Mouse (Mus musculus) erythroid progenitor cell, adult 5-6 weeks (primary cell): ENCODE results near the gene Dctpp1. TPM values are rescaled to one million over a fixed set of nuclear protein-coding genes. Genes with fewer than 3 reads are reported as not detected.

Source experiments
- ATAC-seq: replicated peaks from 2 replicates; pipeline ENCODE4 v1.8.0; 2016; ENCODE audit warnings: moderate number of reproducible peaks, mild to moderate bottlenecking, moderate TSS enrichment, inconsistent platforms; ENCODE audit not compliant: poor library complexity, low FRiP score, severe bottlenecking
- total RNA-seq, 2 experiments: library from RNA; stranded (forward) in 1 of 2; stranded (reverse) in 1 of 2; fragments of 150-400 nt in 1 of 2; fragments of 186-747, 209-891 nt in 1 of 2; gene quantifications; 2 replicates each; pipeline versions ENCODE4 v1.2.3 to v1.2.4; 2015 to 2017; ENCODE audit warnings: low replicate concordance in 2 of 2

The Dctpp1 gene
- total RNA-seq, 2 experiments from 2014 or later, result 11.1 to 12.2 TPM

DNA sequence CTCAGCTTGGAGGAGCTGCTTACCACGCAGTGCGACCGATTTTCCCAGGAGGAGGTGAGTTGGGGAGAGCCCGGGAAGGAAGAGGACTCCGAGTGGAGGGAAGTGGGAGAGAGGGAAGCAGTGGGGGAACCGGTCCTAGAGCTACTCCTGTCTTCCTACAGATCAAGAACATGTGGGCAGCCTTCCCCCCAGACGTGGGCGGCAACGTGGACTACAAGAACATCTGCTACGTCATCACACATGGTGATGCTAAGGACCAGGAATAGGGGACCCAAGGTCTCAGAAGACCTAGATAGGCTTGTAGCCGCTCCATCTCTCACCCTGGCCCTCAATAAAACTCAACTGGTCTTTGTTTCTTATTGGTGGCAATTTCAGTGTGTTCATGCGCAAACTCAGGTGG lies 46.6 kb downstream of the Dctpp1 start:
- ATAC-seq, result no peak

DNA sequence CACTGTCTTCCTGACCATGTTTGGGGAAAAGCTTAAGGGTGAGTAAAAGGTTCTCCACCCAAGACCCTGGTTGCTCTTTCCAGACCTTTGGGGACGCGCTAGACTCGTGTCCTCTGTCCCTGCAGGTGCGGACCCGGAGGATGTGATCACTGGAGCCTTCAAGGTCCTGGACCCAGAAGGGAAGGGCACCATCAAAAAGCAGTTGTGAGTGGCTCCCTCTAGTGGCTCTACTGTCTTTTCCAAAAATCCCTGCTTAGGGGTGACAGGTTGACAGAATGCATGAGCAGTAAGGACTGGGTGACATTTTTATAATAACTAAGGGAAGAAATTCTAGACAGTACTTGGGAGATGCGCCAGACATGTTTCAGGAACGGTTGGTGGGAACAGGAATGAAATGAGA lies 47.0 kb downstream of the Dctpp1 start:
- ATAC-seq, result no peak

DNA sequence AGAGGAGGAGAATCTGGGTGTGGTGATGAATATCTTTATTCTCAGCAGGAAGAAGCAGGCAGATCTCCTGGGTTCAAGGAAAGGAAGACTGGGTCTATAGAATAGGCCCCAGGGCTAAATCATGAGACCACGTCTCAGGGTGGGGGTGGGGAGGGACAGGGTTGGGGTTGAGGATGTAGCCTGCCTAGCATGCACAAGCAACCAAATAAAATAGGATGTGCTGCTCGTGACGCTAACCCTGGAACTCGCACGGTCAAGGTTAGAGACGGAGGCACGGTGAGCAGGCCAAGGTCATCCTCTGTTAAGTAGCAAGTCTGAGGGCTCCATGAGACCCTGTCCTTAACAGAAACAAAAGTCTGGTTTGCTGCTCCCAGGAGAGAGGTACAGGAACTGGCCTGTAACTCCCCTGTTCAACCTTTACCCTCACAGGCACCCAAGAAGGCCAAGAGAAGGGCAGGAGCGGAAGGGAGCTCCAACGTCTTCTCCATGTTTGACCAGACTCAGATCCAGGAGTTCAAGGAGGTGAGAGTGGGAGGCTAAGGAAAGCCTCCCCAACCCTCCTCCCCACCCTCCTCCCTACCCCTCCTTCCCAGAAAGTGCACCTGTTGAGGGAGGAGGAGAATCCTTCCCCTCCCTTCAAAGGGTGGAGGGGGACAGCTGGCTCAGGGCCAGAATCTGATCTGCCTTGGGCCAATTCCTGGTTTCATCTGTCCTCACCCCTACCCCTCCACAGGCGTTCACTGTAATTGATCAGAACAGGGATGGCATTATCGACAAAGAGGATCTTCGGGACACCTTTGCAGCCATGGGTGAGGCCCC lies 47.9 kb downstream of the Dctpp1 start:
- ATAC-seq, result no peak

DNA sequence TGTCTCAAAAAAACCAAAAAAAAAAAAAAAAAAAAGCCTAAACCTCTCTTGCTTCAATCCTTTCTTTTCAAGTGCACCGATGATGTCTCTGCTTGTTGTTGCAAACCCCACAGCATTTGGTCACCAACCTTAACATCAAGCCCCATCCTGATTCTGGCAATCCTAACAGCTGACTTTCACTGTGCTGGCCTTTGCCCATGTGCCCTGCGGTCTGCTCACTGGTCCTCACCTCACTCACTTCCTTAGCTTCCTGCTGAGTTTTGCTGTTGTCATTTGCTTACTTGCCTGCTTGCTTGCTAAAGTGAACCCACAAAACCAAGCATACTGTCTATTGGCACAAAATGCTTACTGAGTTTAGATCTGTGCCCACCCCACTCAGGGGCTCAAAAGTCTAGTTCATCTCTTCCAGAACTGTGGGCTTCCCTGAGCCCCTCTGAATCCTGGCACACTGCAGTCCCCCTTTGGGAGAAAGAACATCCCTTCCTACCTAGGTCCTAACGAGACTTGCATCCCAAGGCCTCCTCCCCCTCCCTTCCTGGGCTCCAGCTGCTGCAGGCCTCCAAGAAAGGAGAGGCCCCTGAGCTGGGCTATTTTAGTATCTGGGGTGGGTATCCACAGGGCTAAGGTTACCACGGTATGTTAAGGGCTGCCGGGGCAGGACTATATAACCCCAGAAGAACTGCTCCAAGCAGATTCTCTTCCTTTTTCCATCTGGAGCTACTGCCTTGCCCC lies 49.3 kb downstream of the Dctpp1 start:
- no peak for ATAC-seq

DNA sequence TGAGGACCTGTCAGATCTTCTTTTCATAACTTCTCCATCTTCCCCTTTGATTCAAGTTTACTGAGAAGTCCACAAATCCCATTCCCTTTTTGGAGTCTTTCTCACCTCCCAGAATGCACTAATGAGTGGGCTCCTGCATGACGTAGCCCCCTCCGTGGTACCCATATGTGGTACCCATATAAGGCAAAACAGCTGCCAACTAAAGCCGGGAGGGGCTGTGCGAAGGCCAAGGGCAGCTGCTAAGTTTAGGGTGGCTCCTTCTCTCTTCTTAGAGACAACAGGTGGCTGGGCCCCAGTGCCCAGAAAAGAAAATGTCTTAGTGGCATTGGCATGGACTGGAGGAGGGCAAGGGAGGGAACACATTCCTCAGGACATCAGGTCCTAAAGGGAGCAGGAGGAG lies 50.2 kb downstream of the Dctpp1 start:
- ATAC-seq, result no peak

DNA sequence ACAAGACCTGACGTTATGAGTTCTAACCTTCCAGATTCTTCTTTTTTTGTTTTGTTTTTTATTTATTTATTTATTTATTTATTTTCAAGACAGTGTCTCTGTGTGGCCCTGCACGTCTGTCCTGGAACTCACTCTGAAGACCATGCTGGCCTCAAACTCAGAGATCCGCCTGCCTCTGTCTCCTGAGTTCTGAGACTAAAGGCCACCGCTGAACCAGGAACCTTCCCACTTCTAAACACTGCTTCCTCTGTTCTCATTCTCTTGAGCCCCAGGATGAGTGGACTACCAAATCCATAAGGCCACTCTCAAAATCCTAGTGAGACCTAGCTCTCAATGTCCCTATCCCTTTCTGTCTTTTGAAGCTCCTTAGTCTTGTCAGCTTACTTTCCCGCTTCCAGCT lies 50.7 kb downstream of the Dctpp1 start:
- ATAC-seq, result no peak

DNA sequence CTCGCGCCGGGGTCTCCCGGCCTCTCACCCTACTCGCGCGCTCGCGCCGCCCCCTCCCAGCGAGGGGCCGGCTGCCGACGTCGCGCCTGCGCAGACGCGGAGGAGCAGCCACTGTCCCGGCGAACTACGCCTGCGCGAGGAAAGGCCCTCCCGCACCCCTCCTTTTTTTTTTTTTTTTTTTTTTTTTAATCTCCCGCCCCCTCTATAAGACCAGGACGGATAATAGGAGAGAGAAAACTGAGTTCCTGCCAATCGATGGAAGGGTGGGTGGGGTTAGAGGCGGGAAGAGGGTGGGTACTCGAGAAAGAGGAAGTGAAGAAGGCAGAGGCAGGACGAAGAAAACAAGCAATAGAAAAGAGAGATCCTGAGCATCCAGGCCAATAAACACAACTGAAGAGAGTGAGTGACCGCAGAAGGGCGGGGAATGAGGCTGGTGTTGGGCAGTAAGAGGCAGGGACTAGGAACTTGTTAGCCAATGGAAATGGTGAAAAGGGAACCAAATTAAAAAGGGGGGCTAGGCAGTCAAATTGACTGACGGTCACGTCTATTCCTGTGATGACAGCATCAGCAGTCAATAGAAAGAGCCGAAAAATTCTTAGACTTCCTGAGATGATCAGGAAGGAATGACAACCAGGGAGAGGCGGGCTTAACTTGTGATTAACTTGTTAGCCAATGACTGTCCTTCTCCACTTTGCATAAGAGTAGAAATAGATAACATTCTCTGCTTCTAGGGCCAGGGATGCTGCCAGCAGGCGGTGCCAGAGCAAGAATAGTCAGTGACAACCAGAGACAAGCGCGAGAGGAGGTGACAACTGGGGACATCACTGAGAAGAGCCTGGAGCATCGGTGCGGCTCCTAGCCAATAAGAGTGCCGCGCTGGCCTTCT lies 51.7 kb downstream of the Dctpp1 start, which contains the start of gene Mylpf:
TSS of gene Mylpf (plus strand) at position 338 of the 886 bp plus-strand sequence.
- peak; percentile 81 for ATAC-seq

DNA sequence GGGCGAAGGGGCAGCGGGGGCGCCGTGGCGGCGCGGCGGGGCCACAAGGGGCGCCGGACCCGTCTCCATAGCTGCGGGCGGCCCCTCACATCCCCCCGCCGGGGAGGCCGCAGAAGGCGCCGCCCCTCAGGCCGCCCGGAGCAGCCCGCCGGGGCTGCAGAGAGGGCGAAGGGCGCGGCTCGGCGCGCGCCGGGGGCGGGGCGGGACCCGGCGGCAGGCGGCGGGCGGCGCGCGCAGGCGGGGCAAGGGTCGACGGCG lies 52.3 kb downstream of the Dctpp1 start, which contains the start of gene Tbc1d10b:
TSS of gene Tbc1d10b (minus strand) at position 174 of the 258 bp plus-strand sequence.
- ATAC-seq, result peak; percentile 37

DNA sequence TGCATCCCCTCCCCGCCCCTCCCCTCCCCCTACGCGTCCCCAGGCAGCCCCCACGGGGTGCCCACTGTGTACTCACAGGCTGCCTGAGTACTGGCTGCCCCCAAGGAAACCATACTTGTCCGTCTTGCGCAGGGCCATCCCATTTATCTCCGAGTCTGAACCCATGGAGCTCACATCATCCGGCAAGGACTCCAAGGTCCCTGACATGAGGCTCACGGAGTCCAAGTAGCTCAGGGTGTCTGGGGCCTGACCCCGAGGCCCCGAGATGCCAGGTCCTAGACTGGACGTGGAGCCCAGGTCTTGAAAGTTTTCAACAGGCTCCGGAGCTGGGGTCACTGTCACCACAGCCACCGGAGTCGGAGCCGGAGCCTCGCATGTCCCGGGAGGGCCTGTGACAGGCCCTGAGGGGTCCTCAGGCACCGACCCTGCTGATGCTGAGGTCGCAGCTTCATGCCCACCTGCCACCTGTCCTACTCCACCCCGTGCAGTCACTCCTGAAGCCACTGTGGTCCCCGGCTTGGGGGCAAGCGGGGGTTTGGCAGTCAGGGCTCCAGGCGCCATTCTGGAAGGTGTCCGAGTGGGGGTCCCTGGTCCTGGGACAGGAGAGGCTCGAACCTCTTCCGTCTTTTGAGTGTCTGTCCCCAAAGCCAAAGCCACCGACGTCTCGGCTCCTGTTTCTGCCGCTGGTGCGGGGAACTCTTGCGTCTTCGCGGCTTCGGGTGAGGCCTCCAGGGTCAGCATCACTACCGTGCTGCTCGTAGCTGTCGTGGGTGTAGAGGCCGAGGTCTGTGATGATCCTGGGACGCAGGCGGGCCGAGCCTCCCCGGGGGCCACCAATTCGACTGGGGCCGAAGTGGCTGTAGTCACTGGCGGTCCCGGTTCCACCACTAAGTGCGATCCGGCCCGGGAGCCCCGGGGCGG lies 52.9 kb downstream of the Dctpp1 start:
- 0 out of 2 replicates have a peak, but pooled peaks have one; percentile 2 for ATAC-seq

Other genes with a start within 250 kb of the Dctpp1 start
- gene Mvp, start 246.1 kb downstream of the Dctpp1 start, total RNA-seq (2015; ENCODE audit: low replicate concordance), result 0.36 and 0.42 TPM in 2 replicates
- gene Mvp, start 246.1 kb downstream of the Dctpp1 start, total RNA-seq (2017; ENCODE audit: low replicate concordance), result 6.7 and 7.7 TPM in 2 replicates
- gene Pagr1b, start 244.2 kb downstream of the Dctpp1 start, total RNA-seq (2015; ENCODE audit: low replicate concordance), result not detected in 2 replicates
- gene Pagr1b, start 244.2 kb downstream of the Dctpp1 start, total RNA-seq (2017; ENCODE audit: low replicate concordance), result 0.64 and 11.8 TPM in 2 replicates
- gene Pagr1a, start 243.4 kb downstream of the Dctpp1 start, total RNA-seq (2015; ENCODE audit: low replicate concordance), result 24.1 and 46.9 TPM in 2 replicates
- gene Pagr1a, start 243.4 kb downstream of the Dctpp1 start, total RNA-seq (2017; ENCODE audit: low replicate concordance), result 10.6 and 26.2 TPM in 2 replicates
- gene Gm42742, start 239.6 kb downstream of the Dctpp1 start, total RNA-seq (2015; ENCODE audit: low replicate concordance), result 1.7 TPM in 1 of 2 replicates, not detected in the other
- gene Gm42742, start 239.6 kb downstream of the Dctpp1 start, total RNA-seq (2017; ENCODE audit: low replicate concordance), result 10.8 and 28.1 TPM in 2 replicates
- 0.84 TPM in 1 of 2 replicates, not detected in the other for gene Prrt2, start 239.5 kb downstream of the Dctpp1 start, total RNA-seq (2015; ENCODE audit: low replicate concordance)
- gene Prrt2, start 239.5 kb downstream of the Dctpp1 start, total RNA-seq (2017; ENCODE audit: low replicate concordance), result 3.0 TPM in 1 of 2 replicates, not detected in the other
- gene Maz, start 233.7 kb downstream of the Dctpp1 start, total RNA-seq (2015; ENCODE audit: low replicate concordance), result 175 and 179 TPM in 2 replicates
- gene Maz, start 233.7 kb downstream of the Dctpp1 start, total RNA-seq (2017; ENCODE audit: low replicate concordance), result 96.8 and 123 TPM in 2 replicates
- gene Kif22, start 218.2 kb downstream of the Dctpp1 start, total RNA-seq (2015; ENCODE audit: low replicate concordance), result 651 and 861 TPM in 2 replicates
- 380 and 614 TPM in 2 replicates for gene Kif22, start 218.2 kb downstream of the Dctpp1 start, total RNA-seq (2017; ENCODE audit: low replicate concordance)
- gene Zg16, start 173.4 kb downstream of the Dctpp1 start, total RNA-seq (2015; ENCODE audit: low replicate concordance), result 3.6 and 9.2 TPM in 2 replicates
- 1.2 and 6.0 TPM in 2 replicates for gene Zg16, start 173.4 kb downstream of the Dctpp1 start, total RNA-seq (2017; ENCODE audit: low replicate concordance)
- 18.0 and 25.9 TPM in 2 replicates for gene AI467606, start 169.3 kb downstream of the Dctpp1 start, total RNA-seq (2015; ENCODE audit: low replicate concordance)
- 10.5 and 12.7 TPM in 2 replicates for gene AI467606, start 169.3 kb downstream of the Dctpp1 start, total RNA-seq (2017; ENCODE audit: low replicate concordance)
- gene Qprt, start 138.5 kb downstream of the Dctpp1 start, total RNA-seq (2015; ENCODE audit: low replicate concordance), result not detected in 2 replicates
- 1.8 TPM in 1 of 2 replicates, not detected in the other for gene Qprt, start 138.5 kb downstream of the Dctpp1 start, total RNA-seq (2017; ENCODE audit: low replicate concordance)
- gene Spn, start 122.9 kb downstream of the Dctpp1 start, total RNA-seq (2015; ENCODE audit: low replicate concordance), result 16.2 and 30.2 TPM in 2 replicates
- gene Spn, start 122.9 kb downstream of the Dctpp1 start, total RNA-seq (2017; ENCODE audit: low replicate concordance), result 30.8 and 32.0 TPM in 2 replicates
- 18.7 and 25.2 TPM in 2 replicates for gene Cd2bp2, start 64.7 kb downstream of the Dctpp1 start, total RNA-seq (2015; ENCODE audit: low replicate concordance)
- gene Cd2bp2, start 64.7 kb downstream of the Dctpp1 start, total RNA-seq (2017; ENCODE audit: low replicate concordance), result 43.6 and 63.3 TPM in 2 replicates
- 25.6 and 36.4 TPM in 2 replicates for gene Tbc1d10b, start 52.2 kb downstream of the Dctpp1 start, total RNA-seq (2015; ENCODE audit: low replicate concordance)
- 85.3 and 173 TPM in 2 replicates for gene Tbc1d10b, start 52.2 kb downstream of the Dctpp1 start, total RNA-seq (2017; ENCODE audit: low replicate concordance)
- gene Mylpf, start 51.8 kb downstream of the Dctpp1 start, total RNA-seq (2015; ENCODE audit: low replicate concordance), result 24.3 and 28.1 TPM in 2 replicates
- 25.7 and 48.9 TPM in 2 replicates for gene Mylpf, start 51.8 kb downstream of the Dctpp1 start, total RNA-seq (2017; ENCODE audit: low replicate concordance)
- gene Zfp553, start 27.6 kb downstream of the Dctpp1 start, total RNA-seq (2015; ENCODE audit: low replicate concordance), result 2.5 and 2.9 TPM in 2 replicates
- gene Zfp553, start 27.6 kb downstream of the Dctpp1 start, total RNA-seq (2017; ENCODE audit: low replicate concordance), result 0.77 and 10.0 TPM in 2 replicates
- 36.0 and 65.2 TPM in 2 replicates for gene Sept1, start 27.6 kb downstream of the Dctpp1 start, total RNA-seq (2015; ENCODE audit: low replicate concordance)
- gene Sept1, start 27.6 kb downstream of the Dctpp1 start, total RNA-seq (2017; ENCODE audit: low replicate concordance), result 24.0 and 44.4 TPM in 2 replicates
- gene Zfp771, start 16.4 kb downstream of the Dctpp1 start, total RNA-seq (2015; ENCODE audit: low replicate concordance), result 4.0 TPM in 1 of 2 replicates, not detected in the other
- 0.26 TPM in 1 of 2 replicates, not detected in the other for gene Zfp771, start 16.4 kb downstream of the Dctpp1 start, total RNA-seq (2017; ENCODE audit: low replicate concordance)
- 16.8 and 18.0 TPM in 2 replicates for gene Sephs2, start 13.3 kb upstream of the Dctpp1 start, total RNA-seq (2015; ENCODE audit: low replicate concordance)
- gene Sephs2, start 13.3 kb upstream of the Dctpp1 start, total RNA-seq (2017; ENCODE audit: low replicate concordance), result 25.8 and 29.0 TPM in 2 replicates
- gene Itgal, start 35.6 kb upstream of the Dctpp1 start, total RNA-seq (2015; ENCODE audit: low replicate concordance), result 14.3 and 18.7 TPM in 2 replicates
- gene Itgal, start 35.6 kb upstream of the Dctpp1 start, total RNA-seq (2017; ENCODE audit: low replicate concordance), result 2.1 and 3.9 TPM in 2 replicates
- gene Zfp768, start 84.9 kb upstream of the Dctpp1 start, total RNA-seq (2015; ENCODE audit: low replicate concordance), result 0.72 TPM in 1 of 2 replicates, not detected in the other
- gene Zfp768, start 84.9 kb upstream of the Dctpp1 start, total RNA-seq (2017; ENCODE audit: low replicate concordance), result 0.39 and 1.3 TPM in 2 replicates
- gene Zfp747, start 115.3 kb upstream of the Dctpp1 start, total RNA-seq (2015; ENCODE audit: low replicate concordance), result 0.42 TPM in 1 of 2 replicates, not detected in the other
- gene Zfp747, start 115.3 kb upstream of the Dctpp1 start, total RNA-seq (2017; ENCODE audit: low replicate concordance), result 2.4 TPM in 1 of 2 replicates, not detected in the other
- 1.1 TPM in 1 of 2 replicates, not detected in the other for gene 9130019O22Rik, start 126.5 kb upstream of the Dctpp1 start, total RNA-seq (2015; ENCODE audit: low replicate concordance)
- gene 9130019O22Rik, start 126.5 kb upstream of the Dctpp1 start, total RNA-seq (2017; ENCODE audit: low replicate concordance), result 0.26 TPM in 1 of 2 replicates, not detected in the other
- gene E430018J23Rik, start 132.9 kb upstream of the Dctpp1 start, total RNA-seq (2015; ENCODE audit: low replicate concordance), result not detected in 2 replicates
- gene E430018J23Rik, start 132.9 kb upstream of the Dctpp1 start, total RNA-seq (2017; ENCODE audit: low replicate concordance), result not detected in 2 replicates
- 1.4 TPM in 1 of 2 replicates, not detected in the other for gene Zfp764, start 146.1 kb upstream of the Dctpp1 start, total RNA-seq (2015; ENCODE audit: low replicate concordance)
- gene Zfp764, start 146.1 kb upstream of the Dctpp1 start, total RNA-seq (2017; ENCODE audit: low replicate concordance), result 1.4 TPM in 1 of 2 replicates, not detected in the other
- 5.0 and 20.9 TPM in 2 replicates for gene Zfp688, start 161.4 kb upstream of the Dctpp1 start, total RNA-seq (2015; ENCODE audit: low replicate concordance)
- 5.0 and 6.7 TPM in 2 replicates for gene Zfp688, start 161.4 kb upstream of the Dctpp1 start, total RNA-seq (2017; ENCODE audit: low replicate concordance)
- 3.2 and 3.8 TPM in 2 replicates for gene Zfp689, start 188.4 kb upstream of the Dctpp1 start, total RNA-seq (2015; ENCODE audit: low replicate concordance)
- 3.1 and 6.1 TPM in 2 replicates for gene Zfp689, start 188.4 kb upstream of the Dctpp1 start, total RNA-seq (2017; ENCODE audit: low replicate concordance)
- gene Prr14, start 198.9 kb upstream of the Dctpp1 start, total RNA-seq (2015; ENCODE audit: low replicate concordance), result 147 and 172 TPM in 2 replicates
- gene Prr14, start 198.9 kb upstream of the Dctpp1 start, total RNA-seq (2017; ENCODE audit: low replicate concordance), result 31.9 and 84.3 TPM in 2 replicates
- 103 and 125 TPM in 2 replicates for gene Fbrs, start 218.5 kb upstream of the Dctpp1 start, total RNA-seq (2015; ENCODE audit: low replicate concordance)
- 28.1 and 32.7 TPM in 2 replicates for gene Fbrs, start 218.5 kb upstream of the Dctpp1 start, total RNA-seq (2017; ENCODE audit: low replicate concordance)